Mouse (Mus musculus) liver, embryonic 15.5 days (tissue): ENCODE measurements around the gene Hccs. TPM values are rescaled to one million over a fixed set of nuclear protein-coding genes. Genes with fewer than 3 reads are reported as not detected.
"Not testable (repeated sequence)": the region's sequence is repeated elsewhere in the genome, so short reads cannot be mapped to it uniquely, and the experiment has no call there.

ENCODE experiments used
- ATAC-seq: fragments of 200-750 bp; cut with Nextera tagmentation; 2 replicates; pipeline ENCODE4 v1.8.0; 2017; ENCODE audit warnings: moderate number of reproducible peaks, mild to moderate bottlenecking, moderate library complexity; ENCODE audit not compliant: insufficient read depth
- H3K27ac ChIP-seq: fragments of 300-500 bp; sonication (generic); replicated peaks from 2 replicates; pipeline ENCODE4 v1.5.1; 2015; ENCODE audit warnings: mild to moderate bottlenecking, inconsistent platforms
- H3K27me3 ChIP-seq: fragments of 300-500 bp; sonication (generic); 2 replicates; pipeline ENCODE4 v1.6.1; 2015; ENCODE audit warnings: mild to moderate bottlenecking, inconsistent platforms
- H3K36me3 ChIP-seq: fragments of 300-500 bp; sonication (generic); replicated peaks from 2 replicates; pipeline ENCODE4 v1.6.1; 2015; ENCODE audit warnings: moderate library complexity, mild to moderate bottlenecking, inconsistent platforms
- H3K4me1 ChIP-seq: fragments of 300-500 bp; sonication (generic); replicated peaks from 2 replicates; pipeline ENCODE4 v1.6.1; 2015; ENCODE audit warnings: inconsistent platforms
- H3K4me2 ChIP-seq: fragments of 300-500 bp; sonication (generic); 2 replicates; pipeline ENCODE4 v1.6.1; 2015; ENCODE audit warnings: moderate library complexity, mild to moderate bottlenecking, inconsistent platforms
- H3K4me3 ChIP-seq: fragments of 300-500 bp; sonication (generic); replicated peaks from 2 replicates; pipeline ENCODE4 v1.5.1; 2015; ENCODE audit warnings: mild to moderate bottlenecking, inconsistent platforms
- H3K9ac ChIP-seq: fragments of 300-500 bp; sonication (generic); 2 replicates; pipeline ENCODE4 v1.6.1; 2015; ENCODE audit warnings: moderate library complexity, mild to moderate bottlenecking, inconsistent platforms
- H3K9me3 ChIP-seq: fragments of 300-500 bp; sonication (generic); replicated peaks from 2 replicates; pipeline ENCODE4 v1.6.1; 2016; ENCODE audit warnings: inconsistent platforms
- WGBS: fragments of 180-500 bp; shearing (Covaris S2); methylation state at CpG from one replicate; pipeline ENCODE4 v1.1.7; 2015; ENCODE audit warnings: mixed read lengths; ENCODE audit not compliant: insufficient replicate concordance; 5-methylcytosine and 5-hydroxymethylcytosine counted together
- polyA plus RNA-seq: library from polyadenylated mRNA; unstranded; fragments of >200 nt; fragmentation: Nextera tagmentation; extraction: Ambion mirVana; gene quantifications from 2 replicates; pipeline ENCODE4 v1.2.1, GENCODE M21; 2015

Hccs gene
- polyA plus RNA-seq: 10.2 and 11.6 TPM in 2 replicates

- Histone ChIP-seq H3K9me3 (no peaks in the 10 kb centered on the region), H3K27ac (peak within 1 kb of the TSS; percentile 86), H3K27me3 (no peaks in the 10 kb centered on the region), H3K36me3 (peaks cover 2% of the 10 kb centered on the region; the same call in 1 of the 2 replicates), H3K4me3 (peak within 1 kb of the TSS; percentile 70), H3K9ac (peak within 1 kb of the TSS; percentile 64), H3K4me2 (peak within 1 kb of the TSS; percentile 71), H3K4me1 (peaks cover 9% of the 10 kb centered on the region; the same call in 1 of the 2 replicates)
- 27% methylated on average over 85 of the region's 97 CpGs for WGBS
- ATAC-seq: peak; percentile 100
These were observed at the start of gene Hccs for GRCm38 (mm10) chrX:169319945-169320667. Hccs (minus strand) TSS chrX:169320372.

GRCm38 (mm10) chrX:169357146-169357772, 37.1 kb upstream of the Hccs start:
- Histone ChIP-seq H3K9ac (no peak overlapping the region), H3K9me3 (no peaks in the 10 kb centered on the region), H3K4me2 (no peak overlapping the region), H3K36me3 (no peaks in the 10 kb centered on the region), H3K4me3 (no peak overlapping the region), H3K27me3 (no peaks in the 10 kb centered on the region), H3K4me1 (no peaks in the 10 kb centered on the region), H3K27ac (no peak overlapping the region)
- ATAC-seq: no peak
- 55% methylated on average over 4 of the region's 4 CpGs for WGBS

- Histone ChIP-seq H3K4me1 (no peaks in the 10 kb centered on the region), H3K27me3 (no peaks in the 10 kb centered on the region), H3K4me2 (no peak overlapping the region), H3K4me3 (no peak overlapping the region), H3K9ac (no peak overlapping the region), H3K27ac (no peak overlapping the region), H3K9me3 (no peaks in the 10 kb centered on the region), H3K36me3 (no peaks in the 10 kb centered on the region)
- ATAC-seq: no peak
- 36% methylated on average over 3 of the region's 3 CpGs for WGBS
These were observed 18.0 kb upstream of the Hccs start for GRCm38 (mm10) chrX:169338213-169338612.

GRCm38 (mm10) chrX:169337559-169337958, 17.4 kb upstream of the Hccs start:
- Histone ChIP-seq H3K4me2 (no peak overlapping the region), H3K27me3 (no peaks in the 10 kb centered on the region), H3K4me3 (no peak overlapping the region), H3K36me3 (no peaks in the 10 kb centered on the region), H3K4me1 (no peaks in the 10 kb centered on the region), H3K9me3 (no peaks in the 10 kb centered on the region), H3K27ac (no peak overlapping the region), H3K9ac (no peak overlapping the region)
- ATAC-seq: no peak

DNA sequence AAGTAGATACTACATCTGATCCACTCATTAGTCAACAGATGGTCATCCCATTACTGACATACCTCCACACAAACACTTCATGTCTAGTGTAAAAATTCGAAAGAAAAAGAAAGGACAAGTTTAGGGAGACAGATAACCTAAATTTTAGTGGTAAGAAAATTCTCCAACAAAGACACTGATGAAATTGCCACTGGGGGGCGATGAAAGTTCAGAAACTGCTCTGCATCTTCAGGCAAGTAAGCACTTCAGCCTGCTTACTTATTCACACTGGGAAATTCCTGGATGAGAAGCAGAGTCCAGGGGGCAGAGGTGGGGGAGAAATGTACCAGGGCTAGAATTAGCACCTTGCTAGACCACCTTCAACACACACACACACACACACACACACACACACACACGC, 12.1 kb upstream of the Hccs start:
- Histone ChIP-seq H3K27ac (no peak overlapping the region), H3K9ac (no peak overlapping the region), H3K4me3 (no peak overlapping the region), H3K36me3 (no peaks in the 10 kb centered on the region), H3K4me1 (no peaks in the 10 kb centered on the region), H3K27me3 (no peaks in the 10 kb centered on the region), H3K4me2 (no peak overlapping the region), H3K9me3 (no peaks in the 10 kb centered on the region)
- no peak for ATAC-seq
- WGBS: 42% methylated on average over 3 of the region's 3 CpGs

- no peaks in the 10 kb centered on the region for H3K36me3 ChIP-seq
- no peak overlapping the region for H3K4me3 ChIP-seq
- H3K4me2 ChIP-seq: no peak overlapping the region
- H3K27me3 ChIP-seq: no peaks in the 10 kb centered on the region
- no peak overlapping the region for H3K9ac ChIP-seq
- H3K27ac ChIP-seq: no peak overlapping the region
- no peak for ATAC-seq
- WGBS: 28% methylated on average over 3 of the region's 3 CpGs
- H3K4me1 ChIP-seq: no peaks in the 10 kb centered on the region
- no peaks in the 10 kb centered on the region for H3K9me3 ChIP-seq
These were observed 5.9 kb upstream of the Hccs start for GRCm38 (mm10) chrX:169325929-169326595.

- not testable (repeated sequence) for H3K9me3 ChIP-seq, H3K27me3 ChIP-seq, H3K4me1 ChIP-seq, H3K36me3 ChIP-seq, H3K9ac ChIP-seq
- peak overlapping the region; percentile 71 for H3K4me2 ChIP-seq
- peak; percentile 5; the same call in 1 of the 2 replicates for ATAC-seq
- H3K27ac ChIP-seq: peak overlapping the region; percentile 86; the same call in 1 of the 2 replicates
- H3K4me3 ChIP-seq: peak overlapping the region; percentile 70
- 25% methylated on average over 15 of the region's 15 CpGs for WGBS
These were observed 465 bp upstream of the Hccs start for GRCm38 (mm10) chrX:169320668-169321005.

DNA sequence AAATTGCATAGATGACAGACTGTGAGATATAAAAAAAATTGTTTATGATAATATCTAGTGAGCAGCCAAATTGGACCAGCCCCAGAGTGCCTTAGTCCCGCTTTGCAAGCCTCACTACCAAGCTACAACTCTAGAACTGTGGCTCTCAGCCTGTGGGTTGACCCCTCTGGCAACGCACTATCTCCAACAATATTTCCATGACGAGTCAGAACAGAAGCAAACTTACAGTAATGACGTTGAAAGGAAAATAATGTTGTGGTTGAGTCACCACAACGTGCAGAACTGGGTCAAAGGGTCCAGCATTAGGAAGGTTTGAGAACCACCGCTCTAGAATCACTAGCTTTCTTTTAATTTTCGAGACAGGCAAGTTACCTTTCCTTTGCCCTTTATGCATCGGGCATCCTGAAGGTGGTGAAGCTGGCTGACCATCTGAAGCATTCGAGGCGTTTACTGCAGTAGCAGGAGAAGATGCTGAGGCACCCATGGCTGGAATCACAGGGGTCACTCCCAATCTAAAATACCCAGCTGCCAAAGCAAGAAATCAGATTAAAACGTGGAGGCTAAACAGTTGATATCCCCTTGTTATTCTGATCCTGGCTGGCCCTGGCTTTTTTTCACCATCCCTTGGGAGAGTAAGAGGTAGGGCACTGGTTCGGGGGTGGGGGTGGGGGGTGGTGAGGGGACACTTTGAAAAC, 959 bp downstream of the Hccs start:
- Histone ChIP-seq H3K27ac (peak overlapping the region; percentile 86), H3K4me3 (peak overlapping the region; percentile 70), H3K36me3 (peaks cover 2% of the 10 kb centered on the region; the same call in 1 of the 2 replicates), H3K9me3 (no peaks in the 10 kb centered on the region), H3K4me2 (peak overlapping the region; percentile 71), H3K9ac (peak overlapping the region; percentile 64), H3K27me3 (no peaks in the 10 kb centered on the region), H3K4me1 (peaks cover 9% of the 10 kb centered on the region; the same call in 1 of the 2 replicates)
- ATAC-seq: no peak
- WGBS: 41% methylated on average over 12 of the region's 12 CpGs

GRCm38 (mm10) chrX:169308559-169308958, 11.6 kb downstream of the Hccs start:
- Histone ChIP-seq H3K27me3 (no peaks in the 10 kb centered on the region), H3K4me3 (no peak overlapping the region), H3K36me3 (0 out of 2 replicates have a peak, but pooled peaks cover 8% of the 10 kb centered on the region), H3K9me3 (no peaks in the 10 kb centered on the region), H3K27ac (no peak overlapping the region), H3K9ac (no peak overlapping the region), H3K4me2 (no peak overlapping the region), H3K4me1 (no peaks in the 10 kb centered on the region)
- 72% methylated on average over 3 of the region's 3 CpGs for WGBS
- ATAC-seq: no peak

GRCm38 (mm10) chrX:169303945-169304344, 16.2 kb downstream of the Hccs start:
- Histone ChIP-seq H3K27ac (no peak overlapping the region), H3K4me2 (no peak overlapping the region), H3K9me3 (no peaks in the 10 kb centered on the region), H3K36me3 (no peaks in the 10 kb centered on the region), H3K9ac (no peak overlapping the region), H3K4me3 (no peak overlapping the region), H3K4me1 (no peaks in the 10 kb centered on the region), H3K27me3 (no peaks in the 10 kb centered on the region)
- no peak for ATAC-seq
- 36% methylated on average over 3 of the region's 3 CpGs for WGBS
